Mouse (Mus musculus) heart, embryonic 15.5 days (tissue): Measurements from ENCODE around the gene Zfp811. TPM values are rescaled to one million over a fixed set of nuclear protein-coding genes. Genes with fewer than 3 reads are reported as not detected.
A peak's percentile ranks its signal among the peaks of the same experiment; 100 is the strongest.
"Not testable (repeated sequence)": the region's sequence is repeated elsewhere in the genome, so short reads cannot be mapped to it uniquely, and the experiment has no call there.

Experiments
- ATAC-seq: fragments of 200-750 bp; cut with Nextera tagmentation; replicated peaks from 2 replicates; pipeline ENCODE4 v1.8.0; 2017; ENCODE audit warnings: low read depth, moderate TSS enrichment; ENCODE audit not compliant: insufficient number of reproducible peaks, insufficient read depth, low FRiP score
- H3K27ac ChIP-seq: fragments of 300-500 bp; sonication (generic); 2 replicates; pipeline ENCODE4 v1.5.1; 2015; ENCODE audit warnings: mild to moderate bottlenecking, inconsistent platforms
- H3K27me3 ChIP-seq: fragments of 300-500 bp; sonication (generic); 2 replicates; pipeline ENCODE4 v1.6.1; 2015; ENCODE audit warnings: inconsistent platforms
- H3K36me3 ChIP-seq: fragments of 300-500 bp; sonication (generic); 2 replicates; pipeline ENCODE4 v1.6.1; 2015; ENCODE audit warnings: mild to moderate bottlenecking, inconsistent platforms
- H3K4me1 ChIP-seq: fragments of 300-500 bp; sonication (generic); replicated peaks from 2 replicates; pipeline ENCODE4 v1.6.1; 2015; ENCODE audit warnings: inconsistent platforms
- H3K4me2 ChIP-seq: fragments of 300-500 bp; sonication (generic); 2 replicates; pipeline ENCODE4 v1.6.1; 2015; ENCODE audit warnings: inconsistent platforms, mild to moderate bottlenecking, moderate library complexity
- H3K4me3 ChIP-seq: fragments of 300-500 bp; sonication (generic); 2 replicates; pipeline ENCODE4 v1.5.1; 2015; ENCODE audit warnings: mild to moderate bottlenecking, inconsistent platforms
- H3K9ac ChIP-seq: fragments of 300-500 bp; sonication (generic); 2 replicates; pipeline ENCODE4 v1.6.1; 2015; ENCODE audit warnings: mild to moderate bottlenecking, inconsistent platforms
- H3K9me3 ChIP-seq: fragments of 300-500 bp; sonication (generic); replicated peaks from 2 replicates; pipeline ENCODE4 v1.6.1; 2016; ENCODE audit warnings: inconsistent platforms
- WGBS: fragments of 180-500 bp; shearing (Covaris S2); methylation state at CpG from one replicate; pipeline ENCODE4 v1.1.7; 2015; ENCODE audit warnings: mixed read lengths; 5-methylcytosine and 5-hydroxymethylcytosine counted together
- polyA plus RNA-seq: library from polyadenylated mRNA; unstranded; fragments of >200 nt; fragmentation: Nextera tagmentation; extraction: Ambion mirVana; gene quantifications from 2 replicates; pipeline ENCODE4 v1.2.1, GENCODE M21; 2015

The Zfp811 gene
- 1.1 and 1.3 TPM in 2 replicates for polyA plus RNA-seq

- H3K27ac ChIP-seq, result no peak within 1 kb of the TSS
These were observed at the start of gene Zfp811 for GRCm38 (mm10) chr17:32809544-32810374. Gene Zfp811 (minus strand): TSS chr17:32809931.

GRCm38 (mm10) chr17:32856713-32857112 is 47.0 kb upstream of the Zfp811 start:
- not testable (repeated sequence) for H3K9me3 ChIP-seq, H3K27ac ChIP-seq, H3K9ac ChIP-seq, ATAC-seq, H3K36me3 ChIP-seq, H3K4me3 ChIP-seq, H3K4me2 ChIP-seq, H3K27me3 ChIP-seq, H3K4me1 ChIP-seq
- 47% methylated on average over 3 of the region's 6 CpGs for WGBS

More at GRCm38 (mm10) chr17:32809544-32810374, at the start of gene Zfp811:
- Histone ChIP-seq H3K9me3 (no peaks in the 10 kb centered on the region), H3K4me3 (peak within 1 kb of the TSS; percentile 51), H3K27me3 (no peaks in the 10 kb centered on the region), H3K9ac (peak within 1 kb of the TSS; percentile 39; the same call in 1 of the 2 replicates), H3K4me1 (peaks cover 7% of the 10 kb centered on the region), H3K36me3 (no peaks in the 10 kb centered on the region), H3K4me2 (peak within 1 kb of the TSS; percentile 74)
- ATAC-seq, result peak; percentile 39; the same call in 1 of the 2 replicates
- WGBS, result 3% methylated on average over 17 of the region's 17 CpGs

- Histone ChIP-seq H3K4me2 (no peak overlapping the region), H3K9me3 (no peaks in the 10 kb centered on the region), H3K27me3 (no peaks in the 10 kb centered on the region), H3K4me3 (no peak overlapping the region), H3K27ac (no peak overlapping the region), H3K4me1 (no peaks in the 10 kb centered on the region), H3K9ac (no peak overlapping the region), H3K36me3 (no peaks in the 10 kb centered on the region)
- no peak for ATAC-seq
- 53% methylated on average over 7 of the region's 7 CpGs for WGBS
These were observed 41.9 kb upstream of the Zfp811 start for GRCm38 (mm10) chr17:32851581-32851980.

- peaks cover 2% of the 10 kb centered on the region; the same call in 1 of the 2 replicates for H3K4me1 ChIP-seq
- H3K36me3 ChIP-seq, result no peaks in the 10 kb centered on the region
- WGBS, result 83% methylated on average over 2 of the region's 2 CpGs
- no peak overlapping the region for H3K4me2 ChIP-seq
- no peak overlapping the region for H3K9ac ChIP-seq
- H3K4me3 ChIP-seq, result no peak overlapping the region
- ATAC-seq, result no peak
- H3K9me3 ChIP-seq, result 0 out of 2 replicates have a peak, but pooled peaks cover 3% of the 10 kb centered on the region
- H3K27me3 ChIP-seq, result no peaks in the 10 kb centered on the region
- no peak overlapping the region for H3K27ac ChIP-seq
These were observed 31.7 kb upstream of the Zfp811 start for GRCm38 (mm10) chr17:32841388-32841787.

- no peak for ATAC-seq
- 36% methylated on average over 15 of the region's 15 CpGs for WGBS
- no peak overlapping the region for H3K4me3 ChIP-seq
- H3K4me2 ChIP-seq, result peak overlapping the region; percentile 20
- no peaks in the 10 kb centered on the region for H3K36me3 ChIP-seq
- 0 out of 2 replicates have a peak, but pooled peaks cover 3% of the 10 kb centered on the region for H3K9me3 ChIP-seq
- no peak overlapping the region for H3K9ac ChIP-seq
- H3K27me3 ChIP-seq, result no peaks in the 10 kb centered on the region
- peaks cover 2% of the 10 kb centered on the region; the same call in 1 of the 2 replicates for H3K4me1 ChIP-seq
- H3K27ac ChIP-seq, result peak overlapping the region; percentile 38; the same call in 1 of the 2 replicates
These were observed 29.5 kb upstream of the Zfp811 start for GRCm38 (mm10) chr17:32839083-32839802.

- ATAC-seq, result no peak
- 32% methylated on average over 3 of the region's 3 CpGs for WGBS
- no peak overlapping the region for H3K9ac ChIP-seq
- no peaks in the 10 kb centered on the region for H3K9me3 ChIP-seq
- peaks cover 11% of the 10 kb centered on the region for H3K4me1 ChIP-seq
- H3K4me3 ChIP-seq, result peak overlapping the region; percentile 90
- H3K4me2 ChIP-seq, result peak overlapping the region; percentile 69
- H3K27me3 ChIP-seq, result no peaks in the 10 kb centered on the region
- H3K36me3 ChIP-seq, result peaks cover 9% of the 10 kb centered on the region; the same call in 1 of the 2 replicates
- H3K27ac ChIP-seq, result no peak overlapping the region
These were observed 20.7 kb upstream of the Zfp811 start for GRCm38 (mm10) chr17:32830418-32830782.

- Histone ChIP-seq H3K36me3 (peaks cover 13% of the 10 kb centered on the region; the same call in 1 of the 2 replicates), H3K27me3 (no peaks in the 10 kb centered on the region), H3K4me3 (peak within 1 kb of the TSS; percentile 90), H3K4me2 (peak within 1 kb of the TSS; percentile 69), H3K27ac (peak within 1 kb of the TSS; percentile 77), H3K4me1 (peaks cover 11% of the 10 kb centered on the region), H3K9me3 (no peaks in the 10 kb centered on the region), H3K9ac (peak within 1 kb of the TSS; percentile 90)
- peak; percentile 95 for ATAC-seq
- 2% methylated on average over 35 of the region's 35 CpGs for WGBS
These were observed 20.0 kb upstream of the Zfp811 start, which contains the start of gene Zfp799 for GRCm38 (mm10) chr17:32829540-32830417. Gene Zfp799 (minus strand): TSS chr17:32830261.

GRCm38 (mm10) chr17:32816074-32816784 is 6.5 kb upstream of the Zfp811 start:
- no peak overlapping the region for H3K4me3 ChIP-seq
- H3K27ac ChIP-seq, result no peak overlapping the region
- no peaks in the 10 kb centered on the region for H3K27me3 ChIP-seq
- H3K9me3 ChIP-seq, result no peaks in the 10 kb centered on the region
- no peak for ATAC-seq
- H3K36me3 ChIP-seq, result peaks cover 28% of the 10 kb centered on the region
- H3K9ac ChIP-seq, result no peak overlapping the region
- H3K4me2 ChIP-seq, result no peak overlapping the region
- H3K4me1 ChIP-seq, result no peaks in the 10 kb centered on the region
- 95% methylated on average over 1 of the region's 1 CpGs for WGBS

GRCm38 (mm10) chr17:32814136-32814535 is 4.4 kb upstream of the Zfp811 start:
- H3K4me1 ChIP-seq, result 0 out of 2 replicates have a peak, but pooled peaks cover 5% of the 10 kb centered on the region

GRCm38 (mm10) chr17:32810648-32811047 is 917 bp upstream of the Zfp811 start:
- no peak overlapping the region for H3K27ac ChIP-seq
- no peaks in the 10 kb centered on the region for H3K36me3 ChIP-seq
- ATAC-seq, result no peak
- no peaks in the 10 kb centered on the region for H3K9me3 ChIP-seq
- H3K4me1 ChIP-seq, result peaks cover 7% of the 10 kb centered on the region
- H3K27me3 ChIP-seq, result no peaks in the 10 kb centered on the region
- WGBS, result 50% methylated on average over 1 of the region's 1 CpGs
- no peak overlapping the region for H3K4me3 ChIP-seq
- no peak overlapping the region for H3K9ac ChIP-seq
- no peak overlapping the region for H3K4me2 ChIP-seq

More at GRCm38 (mm10) chr17:32814136-32814535, 4.4 kb upstream of the Zfp811 start:
- Histone ChIP-seq H3K27me3 (no peaks in the 10 kb centered on the region), H3K9me3 (no peaks in the 10 kb centered on the region), H3K27ac (no peak overlapping the region), H3K4me2 (no peak overlapping the region), H3K9ac (no peak overlapping the region), H3K36me3 (peaks cover 10% of the 10 kb centered on the region), H3K4me3 (no peak overlapping the region)
- 71% methylated on average over 7 of the region's 7 CpGs for WGBS
- no peak for ATAC-seq
